Mouse (Mus musculus): ENCODE results near the gene Zkscan7.
"Not testable (repeated sequence)": the region's sequence is repeated elsewhere in the genome, so short reads cannot be mapped to it uniquely, and the experiment has no call there.

Gene Zkscan7

DNA sequence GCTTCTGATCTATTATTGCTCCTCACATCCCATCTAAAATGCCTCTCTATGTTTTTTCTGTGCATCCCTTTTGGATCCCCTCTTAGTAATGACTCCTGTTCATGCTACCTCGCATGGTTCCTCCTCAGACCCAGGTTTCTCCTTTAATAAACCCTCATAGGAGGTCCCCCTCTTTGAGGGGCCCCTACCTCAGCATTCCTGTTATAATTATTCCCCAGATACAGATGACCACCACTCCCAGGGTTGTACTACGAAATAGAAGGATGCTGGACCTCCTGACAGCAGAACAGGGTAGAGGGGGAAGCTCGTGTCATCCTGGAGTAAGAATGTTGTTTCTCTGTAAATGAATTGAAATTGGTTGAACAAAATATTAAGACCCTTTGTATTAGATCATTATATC is at the start of gene Zkscan7:
Gene Zkscan7, plus strand, starts transcription at position 301 of the 400 bp plus-strand sequence.
- no peak for DNase-seq (ENCODE audit: low read depth)

GRCm38 (mm10) chr9:122836126-122836525 is 49.4 kb upstream of the Zkscan7 start:
- DNase-seq (ENCODE audit: low read depth): no peak

GRCm38 (mm10) chr9:122836790-122837189 is 48.7 kb upstream of the Zkscan7 start:
- no peak for DNase-seq (ENCODE audit: low read depth)

DNA sequence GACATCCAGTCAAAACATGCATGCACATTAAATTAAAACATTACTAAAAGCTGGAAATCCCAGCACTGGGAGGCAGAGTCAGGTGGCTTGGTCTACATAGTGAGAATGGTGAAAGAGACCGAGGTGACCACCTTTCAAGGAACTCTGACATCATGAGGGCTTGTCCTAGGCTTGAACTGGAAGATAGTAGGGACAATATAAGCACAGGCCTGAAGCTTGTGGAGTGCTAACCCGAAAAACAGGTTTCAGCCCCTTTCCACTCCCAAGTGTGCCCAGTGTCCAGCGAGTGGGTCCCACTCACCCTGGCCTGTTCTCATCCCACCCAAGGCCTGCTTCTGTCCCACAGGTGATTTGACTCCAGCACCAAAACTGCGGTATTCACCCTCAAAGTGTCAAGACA is 48.3 kb upstream of the Zkscan7 start:
- DNase-seq (ENCODE audit: low read depth): no peak

GRCm38 (mm10) chr9:122837680-122838079 is 47.8 kb upstream of the Zkscan7 start:
- DNase-seq (ENCODE audit: low read depth): no peak

DNA sequence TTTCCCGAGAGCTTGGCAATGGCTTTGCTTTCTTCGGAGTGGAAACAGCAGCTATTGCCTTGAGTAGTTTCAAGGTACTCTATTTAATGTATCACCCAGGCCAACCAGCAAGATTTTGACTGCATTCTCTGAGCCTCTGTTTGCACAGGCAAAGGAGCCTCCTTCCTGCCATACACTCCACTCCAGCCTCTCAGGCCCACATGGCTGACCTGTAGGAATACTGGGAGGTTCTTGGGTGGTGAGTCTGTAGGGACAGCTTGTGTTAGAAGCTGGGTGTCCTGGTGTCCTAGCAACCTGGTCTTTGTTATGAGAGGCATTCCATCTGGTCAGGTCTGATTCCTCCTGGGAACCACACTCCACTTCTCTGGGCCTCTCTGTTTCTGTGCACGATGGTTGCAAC is 41.7 kb upstream of the Zkscan7 start, which contains the start of gene Gm35549:
Gene Gm35549, minus strand, starts transcription at position 276 of the 400 bp plus-strand sequence.
- DNase-seq (ENCODE audit: low read depth): no peak

GRCm38 (mm10) chr9:122845621-122846020 is 39.9 kb upstream of the Zkscan7 start:
- DNase-seq (ENCODE audit: low read depth): no peak

GRCm38 (mm10) chr9:122846156-122846555 is 39.3 kb upstream of the Zkscan7 start:
- no peak for DNase-seq (ENCODE audit: low read depth)

DNA sequence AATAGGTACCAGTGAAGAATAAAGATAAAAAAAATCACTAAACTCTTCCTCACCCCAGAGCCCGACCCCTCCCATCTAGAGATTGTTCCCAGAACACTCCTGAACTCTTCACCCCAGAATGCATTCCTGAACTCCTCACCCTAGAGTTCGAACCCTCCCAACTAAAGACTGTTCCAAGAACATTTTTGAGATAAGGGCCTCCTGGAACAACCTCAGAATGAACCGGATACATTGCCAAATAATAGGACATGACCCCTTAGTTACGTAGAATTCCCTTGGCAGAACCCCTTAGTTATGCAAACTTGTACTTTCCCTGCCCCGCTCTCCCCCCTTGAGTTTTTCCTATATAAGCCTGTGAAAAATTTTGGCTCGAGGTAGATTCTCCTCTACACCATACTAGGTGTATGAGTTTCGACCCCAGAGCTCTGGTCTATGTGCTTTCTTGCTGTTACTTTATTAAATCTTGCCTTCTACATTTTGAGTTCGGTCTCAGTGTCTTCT is 37.6 kb upstream of the Zkscan7 start:
- not testable (repeated sequence) for DNase-seq (ENCODE audit: low read depth)

GRCm38 (mm10) chr9:122854526-122854925 is 31.0 kb upstream of the Zkscan7 start:
- DNase-seq (ENCODE audit: low read depth): no peak

DNA sequence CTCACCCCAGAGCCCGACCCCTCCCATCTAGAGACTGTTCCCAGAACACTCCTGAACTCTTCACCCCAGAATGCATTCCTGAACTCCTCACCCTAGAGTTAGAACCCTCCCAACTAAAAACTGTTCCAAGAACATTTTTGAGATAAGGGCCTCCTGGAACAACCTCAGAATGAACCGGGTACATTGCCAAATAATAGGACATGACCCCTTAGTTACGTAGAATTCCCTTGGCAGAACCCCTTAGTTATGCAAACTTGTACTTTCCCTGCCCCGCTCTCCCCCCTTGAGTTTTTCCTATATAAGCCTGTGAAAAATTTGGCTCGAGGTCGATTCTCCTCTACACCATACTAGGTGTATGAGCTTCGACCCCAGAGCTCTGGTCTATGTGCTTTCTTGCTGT is 30.3 kb upstream of the Zkscan7 start:
- not testable (repeated sequence) for DNase-seq (ENCODE audit: low read depth)

DNA sequence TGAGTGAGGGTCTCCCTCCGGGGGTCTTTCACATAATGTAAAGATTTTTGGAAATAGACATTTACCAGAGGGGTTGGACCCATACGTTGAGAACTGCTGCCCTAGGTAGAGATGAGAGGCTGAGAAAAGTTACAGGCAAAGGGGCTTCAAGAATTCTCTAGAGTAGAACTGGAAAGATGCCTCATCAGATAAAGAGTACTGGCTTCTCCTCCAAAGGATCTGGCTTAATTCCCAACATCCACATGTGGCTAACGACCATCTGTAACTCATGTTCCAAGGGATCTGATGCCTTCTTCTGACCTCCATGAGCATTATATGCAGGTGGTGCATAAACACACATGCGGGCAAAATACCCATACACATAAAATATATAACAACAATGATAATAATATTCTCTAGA is 29.9 kb upstream of the Zkscan7 start:
- no peak for DNase-seq (ENCODE audit: low read depth)

- DNase-seq (ENCODE audit: low read depth): no peak
Observed at GRCm38 (mm10) chr9:122856716-122857115, 28.8 kb upstream of the Zkscan7 start.

DNA sequence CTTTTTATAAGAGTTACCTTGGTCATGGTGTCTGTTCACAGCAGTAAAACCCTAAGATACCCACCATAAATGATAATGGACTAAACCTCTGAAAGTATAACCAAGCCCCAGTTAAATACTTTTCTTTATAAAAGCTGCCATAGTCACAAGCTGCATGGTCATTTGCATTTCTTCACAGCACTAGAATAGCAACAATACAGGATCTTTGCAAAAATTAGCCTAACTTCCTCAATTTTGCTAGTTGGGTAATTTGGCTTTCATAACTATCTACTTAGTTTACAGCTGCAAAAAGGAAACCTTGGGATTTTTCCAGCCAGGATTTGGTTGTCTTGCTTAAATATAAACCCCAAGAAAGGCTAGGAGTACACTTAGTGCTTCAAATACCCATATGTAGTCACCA is 24.7 kb upstream of the Zkscan7 start:
- no peak for DNase-seq (ENCODE audit: low read depth)

DNA sequence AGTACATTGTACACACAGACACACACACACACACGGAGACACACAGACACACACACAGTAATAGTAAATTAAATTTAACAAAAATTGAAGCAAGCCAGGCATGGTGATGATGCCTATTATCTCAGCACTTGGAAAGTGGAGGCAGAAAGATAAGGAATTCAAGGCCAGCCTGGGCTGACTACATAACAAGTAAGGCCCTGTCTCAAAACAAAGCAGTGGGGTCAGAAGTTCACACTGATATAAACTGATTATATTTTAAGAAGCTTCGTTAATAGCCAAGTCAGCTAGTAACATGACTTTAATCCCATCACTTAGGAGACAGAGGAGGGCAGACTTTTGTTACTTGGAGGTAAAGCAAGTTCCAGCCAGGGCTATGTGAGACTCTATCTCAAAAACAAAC is 21.8 kb upstream of the Zkscan7 start:
- DNase-seq (ENCODE audit: low read depth): no peak

DNA sequence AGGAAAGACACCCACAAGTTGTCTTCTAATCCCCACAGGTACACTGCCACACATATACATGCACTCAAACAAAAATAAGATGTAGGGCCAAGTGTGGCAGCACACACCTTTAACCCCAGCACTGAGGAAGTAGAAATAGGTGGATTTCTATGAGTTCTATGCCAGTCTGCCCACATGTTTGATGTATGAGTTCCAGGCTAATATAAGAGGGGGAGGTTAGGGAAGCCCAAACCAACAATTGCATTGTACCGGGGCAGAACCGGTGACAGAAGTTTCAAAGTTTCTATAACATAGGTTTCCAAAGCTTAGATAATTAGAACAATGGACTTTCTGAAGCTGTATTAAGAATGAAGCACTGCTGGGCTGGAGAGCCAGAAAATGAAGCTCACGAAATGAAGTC is 20.6 kb upstream of the Zkscan7 start:
- DNase-seq (ENCODE audit: low read depth): no peak

DNA sequence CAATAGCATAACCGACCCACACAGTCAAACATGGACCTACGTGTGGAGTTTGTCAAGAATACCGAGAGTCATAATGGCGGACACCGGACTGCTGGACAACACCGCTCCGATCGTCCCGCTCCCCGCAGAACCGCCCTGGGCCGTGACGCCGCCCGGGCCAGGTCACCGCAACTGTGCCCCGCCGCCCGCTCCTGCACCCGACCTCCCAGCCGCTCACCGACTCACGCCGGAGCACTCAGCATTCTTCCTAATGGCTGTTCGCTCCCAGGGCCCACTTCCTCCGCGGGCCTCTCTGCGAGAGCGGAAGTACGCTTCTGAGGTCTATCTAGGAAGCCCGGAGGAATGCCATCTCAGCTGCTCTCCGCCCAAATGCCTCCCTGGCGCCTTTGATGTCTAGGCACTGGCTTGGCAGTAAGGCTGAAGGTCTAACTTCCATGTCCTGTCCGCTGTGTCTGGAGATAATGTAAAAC is 19.8 kb upstream of the Zkscan7 start, which contains the start of gene Zfp445:
Gene Zfp445, minus strand, starts transcription at position 310 of the 470 bp plus-strand sequence.
- DNase-seq (ENCODE audit: low read depth): peak; percentile 92

GRCm38 (mm10) chr9:122866192-122866591 is 19.3 kb upstream of the Zkscan7 start:
- DNase-seq (ENCODE audit: low read depth): no peak

- no peak for DNase-seq (ENCODE audit: low read depth)
Observed at GRCm38 (mm10) chr9:122872595-122872994, 12.9 kb upstream of the Zkscan7 start.

DNA sequence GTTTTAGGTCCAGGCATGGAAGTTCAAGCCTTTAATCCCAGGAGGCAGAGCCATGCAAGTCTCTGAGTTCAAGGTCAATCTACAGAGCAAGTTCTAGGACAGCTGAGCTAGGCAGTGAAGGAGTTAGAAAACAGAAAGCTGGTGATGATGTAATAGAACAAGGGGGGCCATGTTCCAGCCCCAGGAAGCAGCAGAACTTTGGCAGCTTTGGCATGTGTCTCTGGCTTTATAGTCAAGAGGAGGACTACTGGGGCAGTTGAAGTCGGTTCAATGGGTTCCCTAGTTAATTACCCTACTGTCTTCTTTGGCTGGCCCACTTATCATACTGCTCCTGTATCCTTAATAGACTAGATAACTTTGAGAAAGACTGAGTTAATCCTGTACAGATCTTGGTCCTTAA is 10.8 kb upstream of the Zkscan7 start:
- peak; percentile 16 for DNase-seq (ENCODE audit: low read depth)

DNA sequence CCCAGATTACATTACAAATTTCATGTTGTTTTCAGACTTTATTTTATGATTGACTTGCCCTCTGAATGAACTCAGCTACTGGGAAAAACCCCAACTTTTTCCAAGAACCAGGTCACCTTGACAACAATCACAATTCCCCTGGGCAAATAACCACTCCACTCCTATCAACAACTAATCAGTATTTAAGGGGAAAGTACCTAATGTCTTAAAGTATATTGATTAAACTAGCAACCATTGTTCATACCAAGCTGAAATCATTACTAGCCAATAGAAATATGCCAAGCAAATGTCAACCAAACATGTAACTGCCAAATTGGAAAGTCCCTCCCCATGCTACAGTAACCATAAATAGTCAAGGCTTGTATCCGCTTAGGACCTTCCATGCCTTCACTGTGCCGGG is 10.3 kb upstream of the Zkscan7 start:
- DNase-seq (ENCODE audit: low read depth): peak; percentile 63

DNA sequence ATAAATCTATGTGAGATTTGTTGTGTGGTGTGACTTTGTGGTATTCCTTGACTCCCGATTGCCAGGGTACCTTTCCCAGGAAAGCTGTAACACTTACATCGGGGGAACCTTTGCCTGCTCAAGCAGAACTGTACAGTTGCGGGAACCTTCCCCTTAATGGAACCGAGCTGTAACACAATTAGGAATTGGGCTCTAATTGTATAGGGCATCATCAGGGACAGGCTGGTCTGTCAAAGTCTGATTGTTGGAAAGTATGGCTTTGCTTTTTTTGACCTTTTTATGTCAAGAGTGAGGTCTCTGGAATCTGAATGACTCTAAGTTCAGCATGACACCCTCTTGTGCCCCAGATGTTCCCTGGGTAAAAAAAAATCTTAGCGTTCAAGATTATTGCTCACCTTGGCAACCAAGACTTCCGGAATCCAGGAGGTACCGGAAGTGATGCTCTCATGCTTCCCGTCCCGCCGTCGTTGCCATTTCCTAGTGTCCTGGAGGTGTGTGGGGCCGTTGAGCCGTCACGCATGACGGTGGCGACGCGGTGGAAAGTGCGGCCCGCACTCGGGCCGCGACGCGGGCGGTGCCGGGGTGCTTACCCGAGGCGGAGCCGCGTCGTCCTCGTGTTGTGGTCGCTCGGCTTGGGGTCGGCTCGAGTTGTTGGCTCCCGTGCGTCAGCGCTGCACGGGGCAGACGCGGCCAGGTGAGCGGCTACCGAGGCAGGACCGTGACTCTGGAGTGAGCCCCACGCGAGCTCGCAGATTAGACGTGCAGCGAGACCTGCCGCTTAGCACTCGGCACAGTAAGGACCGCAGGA is 1.1 kb downstream of the Zkscan7 start:
- DNase-seq (ENCODE audit: low read depth): peak; percentile 91

DNA sequence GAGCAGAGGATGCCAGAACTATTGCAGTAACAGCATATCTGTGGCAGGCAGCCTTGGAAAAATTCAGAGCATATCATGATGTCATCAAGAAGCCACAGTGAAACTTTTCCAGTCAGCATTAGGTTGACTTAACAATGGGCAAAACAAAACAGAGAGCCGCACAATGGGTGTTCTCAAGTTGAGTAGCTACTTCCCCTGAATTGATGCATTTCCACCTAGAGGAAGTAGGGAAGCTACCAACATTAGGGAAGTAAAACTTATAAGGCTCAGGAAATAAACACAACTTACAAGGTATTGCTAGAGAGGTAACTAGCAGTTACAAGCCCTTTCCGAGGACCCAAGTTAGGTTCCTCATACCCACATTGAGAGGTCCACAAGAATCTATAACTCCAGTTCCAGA is 15.6 kb downstream of the Zkscan7 start:
- DNase-seq (ENCODE audit: low read depth): no peak
